Mouse (Mus musculus) small intestine, adult 2 months (tissue): Measurements from ENCODE around the gene Dnajc30.

Source experiments
- CTCF ChIP-seq: fragments of 200-500 bp; IDR thresholded peaks from 2 replicates; pipeline ENCODE4 v1.5.1; 2012; ENCODE audit warnings: low read depth, mild to moderate bottlenecking, control low read depth, inconsistent platforms, low read length, moderate library complexity, mixed read lengths; ENCODE audit not compliant: insufficient replicate concordance, insufficient read length; ENCODE audit errors: extremely low read depth
- POLR2A ChIP-seq: fragments of 200-500 bp; IDR thresholded peaks from 2 replicates; pipeline ENCODE4 v1.6.1; 2012; ENCODE audit warnings: low read depth, mild to moderate bottlenecking, control low read depth, inconsistent platforms, low read length, moderate library complexity

DNA sequence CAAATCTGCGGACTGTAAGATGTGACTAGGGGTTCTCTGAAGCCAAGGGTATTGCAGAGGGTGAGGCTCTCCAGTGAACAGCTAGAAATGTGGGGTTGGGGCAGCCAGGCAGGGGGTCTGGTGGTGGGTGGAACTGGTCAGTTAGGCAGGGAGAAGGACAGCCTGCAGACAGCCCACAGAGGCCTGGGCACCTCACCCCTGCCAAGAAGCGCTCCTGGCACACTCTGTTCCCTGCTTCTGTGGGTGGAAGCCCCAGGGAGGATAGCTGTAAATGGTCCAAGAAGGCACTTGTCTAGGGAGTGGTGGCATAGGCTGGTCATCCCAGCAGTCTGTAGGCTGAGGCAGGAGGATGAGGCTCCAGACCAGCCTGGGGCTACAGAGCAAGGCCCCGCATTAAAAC is 45.4 kb downstream of the Dnajc30 start:
- TF ChIP-seq POLR2A (no peak), CTCF (no peak)
